Mouse (Mus musculus) adrenal gland, adult 8-10 months (tissue): ENCODE measurements around the gene Cdc42ep5. TPM values are rescaled to one million over a fixed set of nuclear protein-coding genes. Genes with fewer than 3 reads are reported as not detected.

Experiments used
- DNase-seq: peaks from one replicate; pipeline ENCODE4 v3.0.0; 2022
- total RNA-seq, 4 experiments: library from RNA; stranded (reverse); gene quantifications; 2 replicates each; pipeline ENCODE4 v1.2.4; 2022

The Cdc42ep5 gene
- total RNA-seq, 4 experiments from 2014 or later = 26.9 to 41.0 (median 37.1) TPM

DNA sequence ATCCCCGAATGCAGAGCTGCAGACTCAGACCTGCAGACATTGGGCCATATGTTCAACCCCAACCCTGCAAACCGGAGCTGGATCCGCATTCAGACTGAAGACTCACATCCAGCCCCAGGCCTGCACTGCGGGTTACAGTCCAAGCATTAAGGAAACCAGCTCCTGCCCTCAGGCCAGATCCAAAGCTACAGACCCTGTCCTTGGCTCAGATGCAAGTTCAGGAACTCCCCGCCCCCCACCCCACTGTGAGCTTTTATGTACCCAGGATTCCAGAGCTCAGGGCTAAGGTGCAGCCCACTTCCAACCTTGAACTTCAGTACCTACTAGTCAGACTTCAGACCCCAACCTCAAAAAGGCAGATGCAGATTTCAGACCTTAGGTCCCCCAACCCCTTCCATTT, 39.8 kb downstream of the Cdc42ep5 start:
- DNase-seq = no peak

DNA sequence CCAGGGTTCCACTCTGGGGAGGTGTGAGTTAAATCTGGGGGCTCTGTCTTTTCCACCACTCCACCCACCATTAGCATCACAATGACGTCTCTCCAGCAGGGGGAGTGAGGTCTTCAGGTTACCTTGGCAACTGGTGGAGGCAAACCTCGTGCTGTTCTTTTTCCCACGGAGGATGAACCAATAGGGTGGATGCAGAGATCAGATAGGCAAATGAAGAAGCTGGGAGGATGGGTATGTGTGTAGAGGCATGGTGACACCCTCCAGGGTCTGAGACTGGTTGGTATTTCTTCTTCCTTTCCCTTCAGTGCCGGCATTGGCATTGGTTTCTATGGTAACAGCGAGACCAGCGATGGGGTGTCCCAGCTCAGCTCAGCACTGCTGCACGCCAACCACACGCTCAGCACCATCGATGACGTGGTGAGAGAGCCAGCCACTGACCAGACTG, 40.3 kb downstream of the Cdc42ep5 start:
- no peak for DNase-seq

DNA sequence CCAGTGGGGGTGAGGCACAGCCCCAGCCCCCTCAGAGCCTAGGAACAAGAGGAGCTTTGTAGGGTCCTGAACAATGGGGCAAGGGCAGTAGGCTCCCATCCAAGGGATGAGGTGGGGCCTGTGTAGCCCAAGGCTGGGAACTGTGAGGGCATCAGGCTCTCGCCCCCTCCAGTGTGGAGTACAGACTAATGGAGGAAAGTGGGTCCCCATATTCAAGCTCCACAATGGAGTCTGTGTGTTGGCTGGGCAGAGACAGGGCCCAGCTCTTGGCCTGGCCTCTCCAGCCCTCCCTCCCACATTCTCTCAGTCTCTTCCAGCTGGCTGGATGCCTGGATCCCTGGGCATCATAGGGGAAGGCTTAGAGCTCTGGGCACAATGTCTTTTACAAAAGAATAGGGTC, 40.9 kb downstream of the Cdc42ep5 start:
- no peak for DNase-seq

DNA sequence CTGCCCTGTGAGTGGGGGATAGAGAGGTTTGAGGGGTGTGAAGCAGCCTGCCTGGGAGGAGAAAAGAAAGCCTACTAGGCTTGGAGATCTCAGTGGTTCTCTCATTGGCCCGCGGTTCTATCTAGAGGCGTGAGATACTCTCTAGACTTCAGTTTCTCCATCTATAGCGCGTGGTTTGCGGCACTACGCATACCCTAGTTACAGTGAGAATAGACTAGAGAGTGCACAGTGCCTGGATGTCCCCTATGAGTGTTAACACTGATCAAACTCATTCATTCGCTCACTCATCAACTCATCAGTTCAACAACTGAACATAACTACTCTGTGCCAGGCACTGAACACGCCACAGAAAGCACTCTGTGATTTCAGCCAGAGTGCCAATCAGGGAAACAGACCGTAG, 41.9 kb downstream of the Cdc42ep5 start:
- DNase-seq = no peak

DNA sequence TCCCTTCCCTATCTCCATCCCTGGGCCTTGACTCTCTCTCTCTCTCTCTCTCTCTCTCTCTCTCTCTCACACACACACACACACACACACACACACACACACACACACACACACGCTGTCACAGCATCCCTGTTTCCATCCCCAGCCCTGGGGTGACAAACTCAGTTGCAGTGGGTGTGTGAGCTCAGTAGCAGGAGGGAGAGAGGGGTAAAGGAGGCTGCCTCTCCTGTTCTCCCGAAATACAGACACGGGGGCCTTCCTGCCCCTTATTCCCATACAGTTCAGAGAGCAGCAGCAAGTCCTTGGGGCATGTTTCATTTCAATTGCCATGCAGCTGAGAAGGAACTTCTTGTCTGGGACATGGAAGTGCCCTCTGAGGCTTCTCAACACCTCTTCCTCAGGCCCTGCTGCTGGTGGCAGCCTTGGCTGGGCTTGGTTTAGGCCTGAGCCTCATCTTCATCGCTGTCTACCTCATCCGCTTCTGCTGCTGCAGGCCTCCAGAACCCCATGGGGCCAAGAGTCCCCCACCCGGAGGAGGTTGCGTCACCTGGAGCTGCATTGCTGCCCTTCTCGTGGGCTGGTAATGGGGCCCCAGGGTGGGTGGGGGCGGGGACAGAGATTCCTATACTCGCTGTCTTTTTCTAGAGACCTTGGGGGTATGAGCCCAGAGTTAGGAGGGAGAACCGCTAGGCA, 42.4 kb downstream of the Cdc42ep5 start:
- no peak for DNase-seq

DNA sequence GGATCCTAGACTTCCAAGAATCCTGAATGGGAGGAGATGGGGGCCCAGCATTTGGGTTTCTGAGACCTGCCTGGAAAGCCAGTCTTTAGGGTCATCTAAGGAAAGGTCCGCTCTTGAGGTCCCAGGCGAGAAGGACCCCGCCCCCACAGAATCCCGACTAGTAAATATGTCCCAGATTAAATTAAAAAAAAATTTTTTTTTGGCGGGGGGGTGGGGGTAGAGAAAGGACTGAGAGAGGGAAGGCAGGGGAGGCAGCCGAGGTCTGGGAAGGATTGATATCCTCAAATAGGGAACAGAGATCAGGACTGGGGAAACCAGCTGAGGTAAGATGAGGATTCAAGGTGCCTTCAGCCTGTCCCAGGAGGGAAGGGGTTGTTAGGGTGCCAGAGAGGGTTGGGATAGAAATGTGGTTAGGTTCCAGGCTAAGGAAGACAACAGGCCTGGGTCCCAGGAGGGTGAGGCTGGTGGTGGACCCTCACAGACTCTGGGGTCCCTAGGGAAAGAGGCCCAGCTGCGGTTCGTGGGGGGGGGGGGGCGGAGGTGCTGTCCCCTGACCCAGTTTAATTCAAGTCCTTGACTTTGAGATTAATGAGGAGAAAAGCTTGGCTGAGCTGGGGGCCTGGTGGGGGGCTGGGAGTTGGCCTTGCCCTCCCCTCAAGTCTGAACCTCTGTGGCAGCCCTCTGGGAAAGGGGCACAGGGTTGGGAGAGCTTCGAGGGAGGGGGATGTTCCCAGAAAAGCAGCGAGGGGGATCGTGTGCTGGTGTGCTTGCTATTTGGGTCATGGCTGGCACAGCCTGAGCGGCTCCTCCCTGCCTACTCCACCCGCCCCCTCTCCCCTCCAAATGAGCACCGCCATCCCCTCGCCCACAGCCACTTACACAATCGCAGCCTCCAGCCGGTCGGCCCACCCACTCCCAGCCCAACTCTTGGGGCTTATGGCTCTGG, 44.4 kb downstream of the Cdc42ep5 start:
- no peak for DNase-seq

DNA sequence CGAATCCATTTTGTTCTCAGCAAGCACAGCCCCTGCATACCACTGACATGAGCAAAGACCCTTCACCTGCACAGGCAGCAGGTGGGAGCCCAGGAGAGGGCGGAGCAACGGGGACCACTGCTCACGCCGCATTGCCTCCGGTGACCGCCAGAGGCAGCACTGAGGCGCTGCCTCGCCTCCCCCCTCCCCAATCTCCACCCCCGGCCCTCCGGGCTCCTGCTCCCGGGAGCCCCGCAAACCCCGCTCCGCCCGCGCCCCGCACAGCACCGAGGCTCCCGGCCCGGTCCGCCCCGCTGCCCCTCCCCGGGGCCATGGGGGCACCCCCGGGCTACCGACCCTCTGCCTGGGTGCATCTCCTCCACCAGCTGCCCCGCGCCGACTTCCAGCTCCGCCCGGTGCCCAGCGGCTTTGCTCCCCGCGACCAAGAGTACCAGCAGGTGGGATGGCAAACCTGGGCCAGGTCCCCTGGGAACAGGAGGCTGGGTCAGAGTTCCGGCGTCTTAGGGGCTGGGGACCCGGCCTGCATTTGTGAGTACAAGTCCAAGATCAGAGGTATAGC, 45.2 kb downstream of the Cdc42ep5 start, which contains the start of gene Ttyh1:
Ttyh1 (plus strand) TSS at position 65 of the 559 bp plus-strand sequence.
- no peak for DNase-seq

DNA sequence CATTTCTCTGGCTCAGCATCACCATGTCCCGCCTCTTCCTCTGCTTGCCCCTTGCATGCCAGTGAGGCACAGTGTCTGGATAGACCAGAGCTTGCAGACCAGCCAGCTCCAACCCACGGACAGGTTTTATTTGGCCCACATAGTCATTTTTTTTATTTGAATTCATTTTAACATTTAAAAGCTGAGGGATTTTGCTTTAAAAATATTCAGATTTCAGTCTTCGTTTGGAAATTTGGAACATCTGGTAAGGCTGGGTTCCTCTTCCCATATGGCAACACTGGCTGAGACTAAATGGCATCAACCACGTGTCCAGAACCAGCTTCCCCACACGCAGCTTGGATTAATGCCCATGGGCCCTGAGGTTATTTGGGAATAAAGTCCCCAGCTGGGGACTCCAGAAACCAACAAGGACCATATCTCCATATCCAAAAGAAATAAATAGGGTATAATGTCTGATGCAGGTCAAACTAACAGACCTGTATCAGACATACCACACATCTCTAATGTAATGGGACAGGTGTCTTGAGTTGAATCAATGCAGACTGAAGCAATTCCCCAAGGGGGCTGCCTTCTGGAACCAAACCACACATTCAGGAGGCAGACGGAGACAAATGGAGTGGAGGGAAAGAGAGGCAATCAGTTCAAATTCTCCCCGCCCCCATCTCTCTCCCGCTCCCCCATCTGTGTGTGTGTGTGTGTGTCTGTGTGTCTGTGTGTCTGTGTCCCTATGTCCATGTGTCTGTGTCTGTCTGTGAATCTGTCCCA, 47.4 kb downstream of the Cdc42ep5 start:
- DNase-seq = no peak

DNA sequence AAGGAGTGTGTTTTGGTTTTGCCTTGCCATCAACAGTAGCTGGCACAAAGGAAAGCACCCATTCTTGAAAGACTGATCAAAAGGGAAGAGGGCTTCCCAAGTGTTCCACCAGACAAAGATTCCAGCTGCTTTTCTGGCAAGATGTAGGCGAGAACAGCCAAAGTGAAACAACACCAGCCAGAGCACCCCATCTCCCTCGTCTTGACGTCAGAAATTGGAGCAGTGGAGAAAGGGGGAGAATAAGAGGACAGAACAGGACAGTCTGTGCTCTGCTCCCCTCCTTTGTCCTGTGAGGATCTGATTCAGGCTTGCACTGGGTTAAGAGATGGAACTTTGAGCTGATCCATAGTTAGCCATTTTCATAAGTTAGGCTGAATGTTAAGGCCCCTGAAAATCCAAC, 52.9 kb downstream of the Cdc42ep5 start:
- no peak for DNase-seq

DNA sequence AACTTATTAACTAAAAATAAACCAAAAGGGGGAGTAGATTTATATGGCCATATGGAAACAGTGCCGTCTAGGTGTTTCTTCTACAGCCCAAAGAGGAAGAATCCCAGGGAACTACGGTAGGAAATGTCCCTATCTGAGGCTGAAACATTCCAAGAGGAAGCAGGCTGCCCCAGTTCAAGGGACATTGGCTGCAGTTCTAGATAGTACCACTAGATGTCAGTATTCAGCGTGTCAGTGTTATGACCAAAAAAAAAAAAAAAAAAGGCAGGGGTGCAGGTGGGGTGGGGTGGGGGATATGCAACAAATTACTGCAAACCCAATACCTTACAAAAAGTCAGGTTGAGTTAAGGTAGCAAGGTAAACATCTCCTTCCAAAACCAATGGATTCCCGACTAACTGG, 61.2 kb downstream of the Cdc42ep5 start:
- DNase-seq = no peak

Other genes starting within 250 kb of the Cdc42ep5 start
- gene Lilra6, start 249.4 kb downstream of the Cdc42ep5 start, total RNA-seq = under 1 TPM; 0.29 to 0.89 (median 0.78) TPM
- 10 to 100 TPM in 1 of 4 experiments, 1 to 10 TPM in 3; 2.4 to 13.3 (median 4.8) TPM for gene Lair1, start 101.7 kb downstream of the Cdc42ep5 start, total RNA-seq
- gene Ttyh1, start 45.5 kb downstream of the Cdc42ep5 start, total RNA-seq = 1 to 10 TPM in 3 of 4 experiments, under 1 TPM in 1; 0.80 to 2.0 (median 1.6) TPM
- gene Leng8, start 27.8 kb downstream of the Cdc42ep5 start, total RNA-seq = 100 to 1,000 TPM in 3 of 4 experiments, 10 to 100 TPM in 1; 83.9 to 238 (median 155) TPM
- gene Leng9, start 14.5 kb downstream of the Cdc42ep5 start, total RNA-seq = 10 to 100 TPM in 3 of 4 experiments, 1 to 10 TPM in 1; 9.7 to 13.0 (median 11.5) TPM
- gene Lilra5, start 72.9 kb upstream of the Cdc42ep5 start, total RNA-seq = 1 to 10 TPM; 2.9 to 6.9 (median 4.2) TPM
- under 1 TPM; 0.25 to 0.44 (median 0.33) TPM for gene Ncr1, start 172.9 kb upstream of the Cdc42ep5 start, total RNA-seq
- under 1 TPM in 3 of 4 experiments, not detected in 1; 0.08 to 0.17 (median 0.09) TPM for gene Gp6, start 232.9 kb upstream of the Cdc42ep5 start, total RNA-seq